Mouse (Mus musculus) liver, embryonic 13.5 days (tissue): ENCODE results near the gene Aldh1a7. TPM values are rescaled to one million over a fixed set of nuclear protein-coding genes. Genes with fewer than 3 reads are reported as not detected.

Experiments used
- polyA plus RNA-seq: library from polyadenylated mRNA; unstranded; fragments of >200 nt; fragmentation: Nextera tagmentation; extraction: Ambion mirVana; gene quantifications from 2 replicates; pipeline ENCODE4 v1.2.1, GENCODE M21; 2015

Gene Aldh1a7
- polyA plus RNA-seq, 1 experiment from 2014 or later, result 0.59 TPM

Other genes with a start within 250 kb of the Aldh1a7 start
- gene Aldh1a1, start 234.8 kb downstream of the Aldh1a7 start, polyA plus RNA-seq, result 0.81 and 0.92 TPM in 2 replicates
- gene Tmc1, start 226.6 kb upstream of the Aldh1a7 start, polyA plus RNA-seq, result 0.02 and 0.05 TPM in 2 replicates